Mouse (Mus musculus) small intestine, adult 2 months (tissue): ENCODE results near the gene Lyz2. TPM values are rescaled to one million over a fixed set of nuclear protein-coding genes. Genes with fewer than 3 reads are reported as not detected.
"Not testable (repeated sequence)": the region's sequence is repeated elsewhere in the genome, so short reads cannot be mapped to it uniquely, and the experiment has no call there.

Source experiments
- H3K27ac ChIP-seq: fragments of 200-500 bp; 2 replicates; pipeline ENCODE4 v1.5.1; 2012; ENCODE audit warnings: low read depth, low read length, control low read depth, inconsistent platforms; ENCODE audit not compliant: insufficient read depth
- H3K27me3 ChIP-seq: fragments of 200-500 bp; 2 replicates; pipeline ENCODE4 v1.6.1; 2012; ENCODE audit warnings: mild to moderate bottlenecking, moderate library complexity, low read length, inconsistent platforms; ENCODE audit not compliant: control insufficient read depth, insufficient read depth
- H3K36me3 ChIP-seq: fragments of 200-500 bp; 2 replicates; pipeline ENCODE4 v1.6.1; 2012; ENCODE audit warnings: mild to moderate bottlenecking, low read length, control low read depth, inconsistent platforms; ENCODE audit not compliant: control insufficient read depth, insufficient read depth
- H3K4me1 ChIP-seq: fragments of 200-500 bp; 2 replicates; pipeline ENCODE4 v1.6.1; 2012; ENCODE audit warnings: low read length, inconsistent platforms, mixed read lengths; ENCODE audit not compliant: control insufficient read depth, insufficient read depth, insufficient read length
- H3K4me3 ChIP-seq: fragments of 200-500 bp; 2 replicates; pipeline ENCODE4 v1.5.1; 2012; ENCODE audit warnings: low read depth, mild to moderate bottlenecking, control low read depth, inconsistent platforms, low read length, moderate library complexity
- CTCF ChIP-seq: fragments of 200-500 bp; IDR thresholded peaks from 2 replicates; pipeline ENCODE4 v1.5.1; 2012; ENCODE audit warnings: low read depth, mild to moderate bottlenecking, control low read depth, inconsistent platforms, low read length, moderate library complexity, mixed read lengths; ENCODE audit not compliant: insufficient replicate concordance, insufficient read length; ENCODE audit errors: extremely low read depth
- POLR2A ChIP-seq: fragments of 200-500 bp; IDR thresholded peaks from 2 replicates; pipeline ENCODE4 v1.6.1; 2012; ENCODE audit warnings: low read depth, mild to moderate bottlenecking, control low read depth, inconsistent platforms, low read length, moderate library complexity
- WGBS: fragments of 180-500 bp; shearing (Covaris S2); methylation state at CpG from one replicate; pipeline ENCODE4 v1.1.7; 2018; 5-methylcytosine and 5-hydroxymethylcytosine counted together
- polyA plus RNA-seq: library from polyadenylated mRNA; depleted of rRNA; stranded (reverse); fragments of >200 nt; gene quantifications from 2 replicates; pipeline ENCODE4 v1.2.3, GENCODE M21; 2012

Gene Lyz2
- polyA plus RNA-seq, 1 experiment = 70.0 TPM

DNA sequence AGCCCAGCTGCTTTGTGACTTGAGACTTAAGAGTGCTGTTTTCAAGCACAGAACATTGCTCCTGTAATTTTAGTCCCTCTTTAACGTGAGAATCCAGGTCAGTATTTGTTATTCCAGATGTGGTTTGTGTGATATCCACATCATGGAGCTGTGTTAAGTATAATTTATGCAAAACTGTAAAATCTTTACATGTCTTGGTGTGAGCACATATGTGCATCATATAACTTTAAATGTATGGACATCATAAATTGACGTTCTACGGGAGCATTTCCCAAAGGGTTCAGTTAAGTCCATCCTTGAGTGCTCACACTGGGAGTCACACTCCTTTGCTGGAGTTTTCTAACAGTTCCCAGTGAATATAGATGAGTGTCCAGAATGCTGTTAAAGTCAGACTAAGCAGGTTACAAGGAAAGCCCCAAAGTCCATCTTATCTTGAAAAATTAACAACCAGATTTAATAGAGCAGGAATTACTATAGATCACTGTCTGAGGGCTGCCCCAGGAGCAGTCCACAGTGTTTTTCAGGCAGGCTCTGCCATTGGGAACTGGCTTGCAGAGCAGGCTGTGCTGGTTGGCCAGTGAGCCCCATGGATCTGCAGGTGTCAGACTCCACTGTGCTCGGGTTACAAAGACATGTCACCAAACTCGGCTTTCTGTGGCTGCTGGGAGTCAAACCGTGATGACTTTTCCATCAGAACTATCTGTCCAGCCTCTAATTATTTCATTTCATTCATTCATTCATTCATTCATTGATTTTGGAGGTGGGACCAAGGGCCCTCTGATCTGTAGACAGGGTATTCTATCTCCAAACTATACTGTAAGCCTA lies 8.1 kb upstream of the Lyz2 start:
- no peak for TF ChIP-seq CTCF
- no peak for TF ChIP-seq POLR2A
- H3K36me3 ChIP-seq = no peaks in the 10 kb centered on the region
- no peak overlapping the region for H3K27ac ChIP-seq
- H3K4me1 ChIP-seq = peaks cover 2% of the 10 kb centered on the region; the same call in 1 of the 2 replicates
- no peaks in the 10 kb centered on the region for H3K27me3 ChIP-seq
- no peak overlapping the region for H3K4me3 ChIP-seq
- 66% methylated on average over 6 of the region's 6 CpGs for WGBS

DNA sequence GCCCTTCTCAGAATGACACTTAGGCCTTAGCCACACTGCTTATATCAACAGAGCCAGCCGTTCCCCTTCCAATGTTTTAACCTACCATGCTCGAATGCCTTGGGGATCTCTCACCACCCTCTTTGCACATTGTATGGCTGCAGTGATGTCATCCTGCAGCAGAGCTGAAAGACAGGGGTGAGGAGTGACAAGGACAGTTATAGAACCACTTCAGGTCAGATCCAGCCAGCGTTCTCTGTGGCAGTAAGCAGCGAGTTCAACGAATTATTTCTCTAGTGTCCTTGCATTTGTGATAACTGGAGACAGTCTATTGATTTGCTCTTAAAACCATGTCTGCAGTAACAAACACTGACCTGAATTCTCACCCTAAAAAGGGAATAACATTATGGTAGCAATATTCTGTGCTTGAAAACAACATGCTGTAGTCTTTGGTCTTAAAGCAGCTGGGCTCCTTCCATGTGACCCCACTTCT lies 6.9 kb upstream of the Lyz2 start:
- WGBS = 78% methylated on average over 5 of the region's 5 CpGs
- not testable (repeated sequence) for H3K4me1 ChIP-seq, H3K27me3 ChIP-seq, H3K36me3 ChIP-seq, H3K4me3 ChIP-seq, H3K27ac ChIP-seq

DNA sequence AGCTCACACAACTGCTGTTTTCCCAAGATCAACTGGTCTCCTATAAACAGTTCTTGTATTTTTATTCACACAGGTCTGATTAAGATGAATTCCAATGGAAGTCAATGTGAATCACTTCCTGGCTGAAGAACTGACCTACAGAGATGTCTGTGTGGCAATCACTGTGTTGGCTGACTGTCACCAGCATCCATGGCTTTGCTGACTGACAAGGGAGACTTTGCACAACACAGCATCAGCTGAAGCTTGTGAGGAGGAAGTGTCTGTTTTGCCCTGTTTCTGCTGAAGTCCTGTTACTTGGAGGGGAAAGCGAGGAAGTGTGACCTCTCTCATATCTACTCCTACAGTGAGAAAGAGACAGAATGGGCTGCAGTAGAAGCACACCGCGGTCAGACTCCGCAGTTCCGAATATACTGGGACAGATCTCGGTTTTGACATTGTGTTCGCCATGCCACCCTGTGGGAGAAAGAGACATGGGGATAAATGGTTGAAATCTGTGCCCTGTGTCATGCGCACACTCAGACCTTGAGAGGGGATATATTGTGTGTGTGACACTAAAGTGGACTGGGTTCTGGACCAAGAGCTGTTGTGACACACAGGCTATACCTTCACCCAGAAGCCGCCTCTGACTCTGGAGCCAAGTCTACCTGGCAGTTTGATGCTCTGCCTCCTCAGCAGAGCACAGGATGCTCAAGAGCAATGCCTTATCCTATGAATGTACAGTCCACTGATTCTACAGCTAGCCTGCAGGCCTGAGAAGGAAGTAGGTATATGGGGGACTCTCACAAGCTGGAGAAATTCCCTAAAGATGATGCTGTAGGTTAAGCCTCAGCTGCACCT lies 6.3 kb upstream of the Lyz2 start:
- WGBS = 90% methylated on average over 9 of the region's 9 CpGs
- Histone ChIP-seq H3K4me1 (peaks cover 2% of the 10 kb centered on the region; the same call in 1 of the 2 replicates), H3K27me3 (no peaks in the 10 kb centered on the region), H3K27ac (no peak overlapping the region), H3K36me3 (no peaks in the 10 kb centered on the region), H3K4me3 (no peak overlapping the region)
- TF ChIP-seq CTCF = no peak
- no peak for TF ChIP-seq POLR2A

DNA sequence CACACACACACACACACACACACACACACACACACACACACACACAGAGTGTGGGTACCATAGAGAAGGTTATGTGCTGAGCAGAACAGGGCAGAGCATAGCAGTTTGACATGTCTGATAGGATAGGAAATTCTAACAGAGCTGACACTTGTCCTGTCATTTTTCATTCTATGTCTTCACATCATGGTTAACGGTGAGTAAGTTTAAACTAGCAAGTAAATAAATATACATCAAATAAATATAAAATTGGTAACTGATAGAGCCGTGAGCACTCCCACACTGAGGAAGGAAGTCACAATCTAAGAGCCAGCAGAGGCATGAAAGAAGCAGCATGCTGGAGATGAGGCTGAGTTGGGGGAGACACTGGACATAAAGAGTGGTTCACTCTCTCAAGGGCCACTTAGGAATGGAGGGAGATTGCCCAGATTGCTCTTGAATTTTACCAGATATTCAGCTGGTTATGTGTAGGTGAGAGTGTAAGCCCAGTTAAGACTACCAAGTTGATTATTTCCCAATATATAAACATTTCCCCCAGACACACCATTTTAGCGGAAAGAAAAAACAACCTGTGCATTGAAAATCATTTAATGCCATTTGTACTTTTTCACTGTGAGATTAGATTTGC lies 5.2 kb upstream of the Lyz2 start:
- no peak overlapping the region for H3K27ac ChIP-seq
- no peaks in the 10 kb centered on the region for H3K36me3 ChIP-seq
- WGBS = 69% methylated on average over 3 of the region's 3 CpGs
- no peak overlapping the region for H3K4me3 ChIP-seq
- TF ChIP-seq POLR2A (no peak), CTCF (no peak)
- no peaks in the 10 kb centered on the region for H3K27me3 ChIP-seq
- no peaks in the 10 kb centered on the region; the same call in 1 of the 2 replicates for H3K4me1 ChIP-seq

DNA sequence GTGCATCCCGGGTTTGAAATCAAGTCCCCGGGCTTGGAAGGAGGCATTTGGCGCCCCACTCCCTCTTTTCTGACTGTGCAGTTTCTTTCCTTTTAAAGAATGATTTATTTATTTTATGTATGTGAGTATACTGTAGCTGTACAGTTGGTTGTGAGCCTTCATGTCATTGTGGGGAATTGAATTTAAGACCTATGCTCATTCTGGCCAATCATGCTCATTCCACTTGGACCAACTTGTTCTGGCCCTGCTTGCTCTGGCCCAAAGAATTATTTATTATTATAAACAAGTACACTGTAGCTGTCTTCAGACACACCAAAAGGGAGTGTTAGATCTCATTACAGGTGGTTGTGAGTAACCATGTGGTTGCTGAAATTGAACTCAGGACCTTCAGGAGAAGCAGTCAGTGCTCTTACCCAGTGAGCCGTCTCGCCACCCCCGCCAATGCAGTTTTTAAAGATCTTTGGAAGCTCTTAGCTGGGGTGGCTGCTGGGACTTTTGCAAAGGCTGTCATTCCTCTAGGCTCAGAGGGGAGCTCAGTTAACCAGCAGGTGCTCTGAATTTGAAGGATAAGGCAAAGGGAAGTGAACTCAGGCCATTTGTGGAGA lies 4.3 kb upstream of the Lyz2 start:
- Histone ChIP-seq H3K4me1 (no peaks in the 10 kb centered on the region), H3K4me3 (no peak overlapping the region), H3K27me3 (no peaks in the 10 kb centered on the region), H3K27ac (no peak overlapping the region), H3K36me3 (no peaks in the 10 kb centered on the region)
- 91% methylated on average over 6 of the region's 6 CpGs for WGBS
- TF ChIP-seq POLR2A = no peak
- TF ChIP-seq CTCF = no peak

DNA sequence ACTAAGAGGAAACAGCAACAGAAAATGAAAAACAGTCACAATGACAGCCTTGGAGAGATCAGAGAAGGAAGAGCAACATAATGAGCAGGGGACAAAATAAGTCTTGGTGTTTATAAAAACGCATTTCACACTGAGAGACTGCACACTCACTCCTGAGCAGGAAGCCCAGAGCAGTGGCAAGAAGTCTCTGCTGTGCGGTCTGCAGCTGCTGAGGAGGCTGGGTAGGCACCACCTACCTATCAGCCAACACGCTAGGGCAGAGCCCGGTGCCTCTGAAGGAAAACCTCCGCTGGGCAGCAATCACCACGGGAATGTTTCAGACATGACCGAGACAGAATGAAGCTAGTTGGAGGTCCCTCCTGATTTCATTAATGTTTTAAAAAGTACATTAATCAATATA lies 3.5 kb upstream of the Lyz2 start:
- 64% methylated on average over 4 of the region's 7 CpGs for WGBS
- not testable (repeated sequence) for H3K4me3 ChIP-seq, H3K27me3 ChIP-seq

DNA sequence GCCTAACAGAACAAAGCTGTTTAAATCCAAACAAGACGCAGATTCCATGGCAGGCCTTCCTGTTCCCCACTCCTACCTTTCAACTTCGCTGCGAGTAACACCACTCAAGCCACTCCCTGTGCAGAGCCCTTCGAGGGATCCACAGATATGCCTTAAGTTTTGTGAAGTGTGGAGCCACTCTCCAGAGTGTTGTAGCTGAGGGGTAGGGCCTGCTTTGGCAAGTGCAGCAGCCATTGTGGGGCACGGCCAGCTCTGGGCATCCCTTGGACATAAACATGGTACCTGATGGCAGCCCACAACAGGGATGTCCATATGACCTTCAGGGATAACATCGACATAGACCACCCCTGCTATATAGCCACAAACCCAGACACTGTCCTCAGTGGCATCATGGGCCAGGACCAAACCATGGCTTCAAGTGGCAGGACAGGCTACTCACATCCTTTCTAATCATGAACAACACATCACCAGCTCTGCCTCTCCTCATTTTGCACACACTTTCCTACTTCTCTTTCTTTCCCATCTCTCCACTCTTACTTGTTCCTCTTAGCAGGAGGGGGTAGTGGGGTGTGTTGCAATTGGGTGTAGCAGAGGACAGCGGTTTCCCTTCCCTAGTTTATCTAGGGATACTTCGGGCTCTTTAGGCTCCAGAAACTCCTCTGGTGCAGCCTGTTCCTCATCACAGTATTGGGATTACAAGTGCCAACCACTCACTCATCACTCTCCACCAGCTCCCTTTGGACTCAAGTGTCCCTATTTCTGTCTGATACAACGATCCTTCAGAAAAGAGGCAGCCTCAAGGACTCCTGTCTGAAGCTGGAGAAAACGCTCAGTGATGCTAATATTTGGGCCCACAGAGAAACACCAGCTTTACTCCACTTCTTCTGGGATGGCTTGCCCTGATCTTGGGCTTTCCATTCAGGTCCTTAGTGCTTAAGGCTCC lies 2.7 kb upstream of the Lyz2 start:
- Histone ChIP-seq H3K4me3 (no peak overlapping the region), H3K36me3 (no peaks in the 10 kb centered on the region), H3K27ac (no peak overlapping the region), H3K27me3 (no peaks in the 10 kb centered on the region), H3K4me1 (no peaks in the 10 kb centered on the region)
- 83% methylated on average over 10 of the region's 10 CpGs for WGBS
- TF ChIP-seq POLR2A (no peak), CTCF (no peak)

More for the DNA sequence above, 3.5 kb upstream of the Lyz2 start:
- H3K36me3 ChIP-seq, H3K27ac ChIP-seq, H3K4me1 ChIP-seq: not testable (repeated sequence)
